Mouse (Mus musculus): Measurements from ENCODE around the gene Ubox5.

GRCm38 (mm10) chr2:130577632-130578031, 52.2 kb downstream of the Ubox5 start:
- no peak for TF ChIP-seq CTCF (IDR thresholded peaks at IDR 0.05; ENCODE audit: borderline replicate concordance, insufficient read depth, low read depth, low read length)
- no peak for TF ChIP-seq POLR2A (IDR thresholded peaks at IDR 0.05; ENCODE audit: borderline replicate concordance, insufficient read depth, low read length)
